Mouse (Mus musculus) olfactory bulb, adult 2 months (tissue): ENCODE measurements around the gene Gm45618. TPM values are rescaled to one million over a fixed set of nuclear protein-coding genes. Genes with fewer than 3 reads are reported as not detected.
"Not testable (repeated sequence)": the region's sequence is repeated elsewhere in the genome, so short reads cannot be mapped to it uniquely, and the experiment has no call there.

Source experiments
- H3K27ac ChIP-seq: fragments of 200-500 bp; 2 replicates; pipeline ENCODE4 v1.5.1; 2012; ENCODE audit warnings: low read depth, low read length; ENCODE audit not compliant: insufficient read depth
- H3K4me1 ChIP-seq: fragments of 200-500 bp; 2 replicates; pipeline ENCODE4 v1.6.1; 2012; ENCODE audit warnings: low read length; ENCODE audit not compliant: control insufficient read depth, insufficient read depth
- H3K4me3 ChIP-seq: fragments of 200-500 bp; 2 replicates; pipeline ENCODE4 v1.5.1; 2012; ENCODE audit warnings: mild to moderate bottlenecking, low read depth, low read length, moderate library complexity; ENCODE audit not compliant: insufficient read depth
- CTCF ChIP-seq: fragments of 200-500 bp; IDR thresholded peaks from 2 replicates; pipeline ENCODE4 v1.5.1; 2012; ENCODE audit warnings: low read depth, mild to moderate bottlenecking, low read length, moderate library complexity; ENCODE audit not compliant: insufficient read depth
- POLR2A ChIP-seq: fragments of 200-500 bp; IDR thresholded peaks from 2 replicates; pipeline ENCODE4 v1.6.1; 2012; ENCODE audit warnings: mild to moderate bottlenecking, low read depth, low read length, moderate library complexity; ENCODE audit not compliant: insufficient read depth
- whole genome bisulfite sequencing: fragments of 180-500 bp; shearing (Covaris S2); methylation state at CpG from one replicate; pipeline ENCODE4 v1.1.7; 2018; 5-methylcytosine and 5-hydroxymethylcytosine counted together
- polyA plus RNA-seq: library from polyadenylated mRNA; stranded (reverse); fragments of >200 nt; gene quantifications from 2 replicates; pipeline ENCODE4 v1.2.4, GENCODE M21; 2012; ENCODE audit warnings: low replicate concordance; ENCODE audit not compliant: missing spikeins, insufficient read depth, insufficient read length

The Gm45618 gene
- not detected in 2 replicates for polyA plus RNA-seq

DNA sequence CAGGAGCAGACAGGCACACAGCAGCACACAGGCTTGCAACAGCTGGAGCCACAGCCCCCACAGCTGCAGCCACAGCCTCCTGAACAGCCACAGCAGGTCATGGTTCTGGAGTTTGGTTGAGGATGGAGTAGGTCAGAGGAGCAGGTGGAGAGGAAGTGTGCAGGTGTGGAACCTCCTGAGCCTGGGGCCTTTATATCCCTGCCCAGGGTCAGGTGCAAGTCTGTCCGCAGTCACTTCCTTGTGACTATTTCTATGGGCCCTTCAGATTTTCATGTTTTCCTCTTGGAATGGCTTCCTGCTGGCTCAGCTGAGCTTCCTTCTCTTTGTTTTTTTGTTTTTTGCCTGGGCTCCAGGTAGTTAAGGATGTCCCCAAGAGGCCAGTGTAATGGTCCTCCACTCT is at the start of gene Gm45618:
Gene Gm45618 (minus strand): TSS at position 101 of the 400 bp plus-strand sequence.
- H3K27ac ChIP-seq, H3K4me1 ChIP-seq, H3K4me3 ChIP-seq: not testable (repeated sequence)
- WGBS: 91% methylated on average over 1 of the region's 1 CpGs

DNA sequence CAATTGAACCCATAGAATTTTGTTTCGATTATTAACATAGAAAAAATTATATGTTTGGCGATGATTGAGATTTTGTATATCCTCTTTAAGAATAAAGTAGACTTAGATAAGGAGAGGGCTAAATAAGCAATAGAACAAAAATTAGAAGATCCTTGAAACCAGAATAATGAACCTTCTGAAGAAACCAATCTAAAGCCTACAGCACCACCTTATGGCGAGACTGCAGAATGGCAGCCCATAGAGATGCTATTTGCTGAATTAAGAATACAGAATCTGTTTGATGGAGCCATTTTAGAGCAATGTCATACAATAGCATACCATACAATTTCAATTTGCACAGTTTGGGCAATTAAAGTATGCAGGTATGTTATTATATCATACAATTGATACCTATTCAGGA is 49.3 kb upstream of the Gm45618 start:
- Histone ChIP-seq H3K4me1 (no peaks in the 10 kb centered on the region), H3K27ac (no peak overlapping the region), H3K4me3 (no peak overlapping the region)
- TF ChIP-seq POLR2A: no peak
- TF ChIP-seq CTCF: no peak
- WGBS: 59% methylated on average over 3 of the region's 3 CpGs

DNA sequence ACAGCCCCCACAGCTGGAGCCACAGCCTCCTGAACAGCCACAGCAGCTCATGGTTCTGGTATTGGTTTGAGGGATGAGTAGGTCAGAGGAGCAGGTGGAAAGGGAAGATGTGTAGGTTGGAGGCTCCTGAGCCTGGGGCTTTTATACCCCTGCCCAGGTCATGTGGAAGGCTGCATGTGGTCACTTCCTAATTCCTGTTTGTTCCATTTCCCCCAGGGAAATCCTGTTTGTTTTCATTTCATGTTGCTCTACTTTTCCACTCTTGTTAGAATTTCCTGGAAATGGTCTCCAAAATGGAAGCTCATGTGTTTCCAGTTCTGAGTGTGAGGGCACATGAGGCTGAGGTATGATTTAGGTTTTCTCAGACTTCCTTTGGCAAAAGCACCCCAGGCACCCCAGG is 45.1 kb upstream of the Gm45618 start, which contains the start of gene Gm4553:
Gene Gm4553 (minus strand): TSS at position 101 of the 400 bp plus-strand sequence.
- H3K27ac ChIP-seq, H3K4me1 ChIP-seq, H3K4me3 ChIP-seq: not testable (repeated sequence)

DNA sequence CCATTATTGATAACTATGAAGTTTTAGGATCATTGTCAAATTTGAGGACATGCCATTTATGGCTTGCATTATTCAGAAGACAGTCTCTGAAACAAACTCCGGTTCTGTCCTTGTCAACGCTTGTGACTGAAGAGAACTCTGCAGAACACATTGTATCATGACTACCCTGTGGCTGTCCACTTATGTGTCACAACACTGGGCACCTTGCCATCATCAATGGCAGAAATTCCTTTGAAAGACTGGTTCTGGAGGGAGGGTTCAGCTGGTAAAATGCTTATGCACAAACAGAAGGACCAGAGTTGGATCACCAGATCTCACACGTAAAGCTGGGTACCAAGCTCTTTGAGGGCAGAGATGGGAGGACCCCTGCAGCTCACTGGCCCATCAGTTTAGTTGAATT is 38.8 kb upstream of the Gm45618 start:
- no peak for TF ChIP-seq CTCF
- no peak for TF ChIP-seq POLR2A
- H3K4me1 ChIP-seq: no peaks in the 10 kb centered on the region; the same call in 1 of the 2 replicates
- 89% methylated on average over 3 of the region's 3 CpGs for WGBS
- no peak overlapping the region for H3K27ac ChIP-seq
- H3K4me3 ChIP-seq: no peak overlapping the region

DNA sequence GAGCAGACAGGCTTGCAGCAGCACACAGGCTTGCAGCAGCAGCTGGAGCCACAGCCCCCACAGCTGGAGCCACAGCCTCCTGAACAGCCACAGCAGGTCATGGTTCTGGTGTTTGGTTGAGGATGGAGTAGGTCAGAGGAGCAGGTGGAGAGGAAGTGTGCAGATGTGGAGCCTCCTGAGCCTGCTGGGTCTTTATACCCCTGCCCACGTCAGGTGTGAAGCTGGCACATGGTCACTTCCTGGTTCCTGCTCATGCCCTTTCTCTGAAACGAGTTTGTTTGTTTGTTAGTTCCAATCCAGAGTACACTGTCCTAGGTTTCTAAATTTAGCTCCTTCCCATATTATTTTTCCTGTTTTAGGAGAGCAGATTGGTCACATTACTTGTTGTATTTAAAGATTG is 36.5 kb upstream of the Gm45618 start, which contains the start of gene Gm29735:
Gene Gm29735 (minus strand): TSS at position 101 of the 400 bp plus-strand sequence.
- not testable (repeated sequence) for H3K27ac ChIP-seq, H3K4me3 ChIP-seq, H3K4me1 ChIP-seq
- 42% methylated on average over 2 of the region's 2 CpGs for WGBS

DNA sequence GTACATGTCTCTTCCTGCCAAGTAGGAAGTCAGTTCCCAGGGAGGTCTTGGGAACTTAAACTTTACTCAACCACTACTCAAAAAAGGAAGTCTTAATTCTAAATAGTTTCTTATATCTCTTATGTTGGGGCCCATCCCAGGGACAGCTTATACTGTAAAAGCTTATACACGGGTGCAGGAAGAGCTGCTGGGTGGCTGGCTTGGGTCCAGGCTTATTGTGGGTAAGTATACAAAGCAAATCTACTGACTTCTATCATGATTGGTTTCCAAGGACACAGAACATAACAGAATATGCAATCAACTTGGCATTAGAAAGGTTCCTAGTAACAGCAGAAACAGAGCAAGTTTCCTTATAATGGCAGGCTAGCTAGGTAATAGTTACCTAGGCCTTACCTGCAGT is 34.8 kb upstream of the Gm45618 start:
- no peak overlapping the region for H3K4me3 ChIP-seq
- 59% methylated on average over 1 of the region's 1 CpGs for WGBS
- no peak overlapping the region for H3K27ac ChIP-seq
- no peaks in the 10 kb centered on the region; the same call in 1 of the 2 replicates for H3K4me1 ChIP-seq
- TF ChIP-seq POLR2A (no peak), CTCF (no peak)

DNA sequence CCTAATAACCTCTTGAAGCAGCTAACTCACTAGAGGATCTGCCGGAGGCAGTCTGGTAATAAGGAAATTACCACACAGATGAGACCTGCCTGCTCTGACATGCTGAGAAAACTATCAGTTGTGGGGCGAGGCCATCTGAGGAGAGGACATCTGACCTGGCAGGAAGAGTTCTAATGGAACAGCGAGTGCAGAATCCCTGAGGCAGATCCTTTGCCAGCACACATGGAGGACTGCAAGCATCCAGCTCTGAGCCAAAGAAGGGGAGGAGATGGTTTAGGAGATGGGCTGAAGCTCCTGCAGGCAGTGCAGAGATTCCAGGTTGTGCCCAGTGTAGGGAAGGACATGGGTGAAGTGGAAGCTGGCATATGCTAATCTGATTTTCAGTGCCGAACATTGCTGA is 31.7 kb upstream of the Gm45618 start:
- Histone ChIP-seq H3K4me1 (no peaks in the 10 kb centered on the region; the same call in 1 of the 2 replicates), H3K27ac (no peak overlapping the region), H3K4me3 (no peak overlapping the region)
- 88% methylated on average over 4 of the region's 4 CpGs for WGBS
- TF ChIP-seq POLR2A: no peak
- no peak for TF ChIP-seq CTCF

DNA sequence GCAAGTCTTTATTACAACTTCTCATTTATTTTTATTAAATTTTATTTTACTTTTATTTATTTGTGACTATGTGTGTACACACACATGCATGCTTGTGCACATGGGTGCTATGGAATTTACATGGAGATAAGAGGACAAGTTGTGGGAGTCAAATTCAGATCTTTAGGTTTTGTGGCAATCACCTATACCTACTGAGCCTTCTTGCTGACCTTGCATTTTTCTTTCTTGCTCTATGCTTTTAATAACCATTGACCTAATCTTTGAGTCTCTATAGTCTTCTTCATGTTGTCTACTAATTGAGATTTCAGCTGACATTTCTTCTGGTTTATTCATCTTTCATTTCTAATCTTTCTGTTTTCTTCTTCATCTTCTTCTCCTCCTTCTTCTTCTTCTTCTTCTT is 28.1 kb upstream of the Gm45618 start:
- Histone ChIP-seq H3K27ac (no peak overlapping the region), H3K4me1 (no peaks in the 10 kb centered on the region), H3K4me3 (no peak overlapping the region)
- TF ChIP-seq CTCF (no peak), POLR2A (no peak)

DNA sequence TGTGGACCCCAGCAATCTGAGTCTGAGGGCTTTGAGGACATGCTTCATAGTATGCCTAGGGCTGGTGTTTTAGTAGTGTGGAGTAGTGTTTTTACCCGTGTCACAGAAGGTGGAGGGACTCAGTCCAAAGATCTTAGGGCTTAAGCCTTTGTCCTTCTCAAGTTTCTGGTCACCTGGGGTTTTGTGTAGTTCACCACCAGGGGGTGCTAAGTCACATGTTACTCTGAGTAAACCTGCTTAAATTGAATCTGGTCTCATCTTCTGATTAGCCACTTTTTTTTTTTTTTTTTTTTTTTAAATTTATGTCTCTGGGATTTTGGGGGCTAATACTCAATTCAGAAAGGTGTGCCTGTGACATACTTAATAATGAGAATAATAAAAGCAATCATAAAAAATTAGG is 25.5 kb upstream of the Gm45618 start:
- no peak for TF ChIP-seq CTCF
- TF ChIP-seq POLR2A: no peak
- Histone ChIP-seq H3K4me1 (no peaks in the 10 kb centered on the region), H3K27ac (no peak overlapping the region), H3K4me3 (no peak overlapping the region)
- 6% methylated on average over 1 of the region's 1 CpGs for WGBS

DNA sequence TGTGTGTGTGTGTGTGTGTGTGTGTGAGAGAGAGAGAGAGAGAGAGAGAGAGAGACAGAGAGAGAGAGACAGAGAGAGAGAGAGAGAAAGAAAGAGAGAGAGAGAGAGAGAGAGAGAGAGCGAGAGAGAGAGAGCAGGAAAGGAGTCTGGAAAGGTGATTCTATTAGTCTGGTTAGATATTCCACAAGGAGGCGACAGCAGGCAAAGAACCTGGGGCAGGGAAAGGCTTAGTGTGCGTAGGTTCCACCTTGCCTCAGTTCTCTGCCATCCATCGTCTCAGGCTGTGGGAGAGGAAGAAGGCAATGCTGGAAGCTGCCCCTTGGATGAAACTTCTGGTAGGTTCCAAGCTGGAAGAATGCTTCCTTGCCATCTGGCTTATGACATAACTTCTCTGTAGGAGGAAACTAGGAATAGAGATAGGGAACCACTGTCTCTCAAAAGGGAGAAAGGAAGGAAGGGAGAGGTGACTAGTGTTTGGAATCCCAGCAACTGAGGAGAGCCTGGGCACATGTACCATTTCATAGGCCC is 24.9 kb upstream of the Gm45618 start:
- no peak overlapping the region for H3K27ac ChIP-seq
- no peaks in the 10 kb centered on the region for H3K4me1 ChIP-seq
- TF ChIP-seq CTCF (no peak), POLR2A (no peak)
- WGBS: 52% methylated on average over 4 of the region's 4 CpGs
- no peak overlapping the region for H3K4me3 ChIP-seq

DNA sequence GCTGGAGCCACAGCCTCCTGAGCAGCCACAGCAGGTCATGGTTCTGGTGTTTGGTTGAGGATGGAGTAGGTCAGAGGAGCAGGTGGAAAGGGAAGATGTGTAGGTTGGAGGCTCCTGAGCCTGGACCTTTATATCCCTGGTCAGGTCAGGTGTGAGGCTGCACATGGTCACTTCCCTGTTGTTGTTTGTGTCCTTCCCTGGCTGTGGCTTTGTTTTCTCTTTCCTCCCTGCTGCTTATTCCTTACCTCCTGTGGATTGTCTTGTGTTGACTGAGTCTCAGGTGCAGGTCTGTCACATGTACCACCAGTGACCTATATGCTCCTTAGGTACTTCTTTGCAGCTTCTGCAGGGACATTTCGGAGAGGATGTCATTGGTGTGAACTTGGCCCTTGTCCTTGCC is 24.0 kb upstream of the Gm45618 start, which contains the start of gene Gm45337:
Gene Gm45337 (minus strand): TSS at position 101 of the 400 bp plus-strand sequence.
- 80% methylated on average over 1 of the region's 1 CpGs for WGBS

DNA sequence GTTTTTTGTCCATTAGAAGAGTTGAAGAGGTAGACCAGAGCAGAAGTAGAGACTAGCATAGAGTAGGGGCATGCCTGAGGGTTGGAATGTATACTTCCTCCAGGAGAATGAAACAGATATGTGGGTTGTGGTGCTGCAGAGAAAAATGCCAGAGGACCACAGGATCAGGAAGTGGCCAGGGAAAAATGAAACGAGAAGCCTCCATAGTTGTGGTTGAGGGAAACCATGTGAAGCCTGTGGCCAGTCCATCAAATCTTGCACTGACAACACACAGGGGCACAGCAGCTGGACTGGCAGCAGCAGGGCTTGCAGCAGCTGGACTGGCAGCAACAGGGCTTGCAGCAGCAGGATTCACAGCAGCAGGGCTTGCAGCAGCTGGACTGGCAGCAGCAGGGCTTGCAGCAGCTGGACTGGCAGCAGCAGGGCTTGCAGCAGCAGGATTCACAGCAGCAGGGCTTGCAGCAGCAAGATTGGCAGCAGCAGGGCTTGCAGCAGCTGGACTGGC is 23.0 kb upstream of the Gm45618 start:
- H3K4me3 ChIP-seq, H3K4me1 ChIP-seq, H3K27ac ChIP-seq: not testable (repeated sequence)
- WGBS: 76% methylated on average over 1 of the region's 1 CpGs

More for the DNA sequence above, 24.0 kb upstream of the Gm45618 start, which contains the start of gene Gm45337:
- H3K4me3 ChIP-seq: no peak within 1 kb of the TSS
- TF ChIP-seq POLR2A (no peak), CTCF (no peak)
- no peak within 1 kb of the TSS for H3K27ac ChIP-seq
- H3K4me1 ChIP-seq: no peaks in the 10 kb centered on the region
